ENCODE assay signal across 23 mouse cellular contexts in genomic region chr5:17247732-17248606, GRCm38 (mm10).
DNase-seq lines count a peak whose midpoint lies in the region; ATAC-seq and TF ChIP-seq lines count a peak whose summit lies in the region.
"Had no signal": no experiment of that assay in that cellular context is flagged by ENCODE, and none has a peak within 500 bp of the region (broad histone marks: within the 10 kb centered on the region; RNA-seq: fewer than 3 reads in every experiment).

No protein-coding gene starts in this region.

- TF ChIP-seq CTCF in forebrain, postnatal 0 days (IDR thresholded peaks at IDR 0.05; ENCODE audit: low read depth), result no peak

- no peak overlapping the region for H3K27ac ChIP-seq in forebrain, postnatal 0 days (ENCODE audit: low read depth, low read length)
- H3K27ac ChIP-seq: forebrain, embryonic 10.5 days; hindbrain, embryonic 13.5 days; neural tube, embryonic 12.5 days had no signal

- WGBS in forebrain, postnatal 0 days, result 91% methylated on average over 5 of the region's 5 CpGs

- H3K36me3 ChIP-seq in forebrain, postnatal 0 days (ENCODE audit: insufficient read depth), result no peaks in the 10 kb centered on the region
- H3K36me3 ChIP-seq: forebrain, embryonic 10.5 days; hindbrain, embryonic 13.5 days; neural tube, embryonic 12.5 days had no signal

- H3K9me3 ChIP-seq in forebrain, postnatal 0 days (ENCODE audit: low read length), result no peaks in the 10 kb centered on the region
- H3K9me3 ChIP-seq: forebrain, embryonic 10.5 days; hindbrain, embryonic 13.5 days; neural tube, embryonic 12.5 days had no signal

- DNase-seq in cerebellum, postnatal 14 days, result peak; percentile 14 to 23
- DNase-seq in cerebellum, adult 8-10 months, result no peak
- peak; percentile 9 for DNase-seq in lung, postnatal 10 days
- no peak for DNase-seq in lung, postnatal 4 days
- peak; percentile 21 to 49 for DNase-seq in gastrocnemius, postnatal 36 days
- DNase-seq in skeletal muscle tissue, adult 2 months (ENCODE audit: low read depth, low spot score), result peak; percentile 81
- DNase-seq in left cerebral cortex, postnatal 36 days (ENCODE audit: low spot score in 2 of 2), result no peak
- DNase-seq in forebrain, postnatal 0 days, result no peak
- DNase-seq: adrenal gland, postnatal 10 days; cerebellum, adult 11 months; cerebellum, postnatal 36 days; heart, postnatal 10 days; liver; right cerebral cortex, postnatal 14 days; thymus, postnatal 36 days had no signal

- ATAC-seq in forebrain, postnatal 0 days, result no peak
- ATAC-seq: CD4-positive, CD25-positive, alpha-beta regulatory T cell, adult 4 months; inflammation-experienced regulatory T-cells, adult 6 months; lung, postnatal 0 days; Patski had no signal

- no peak overlapping the region for H3K9ac ChIP-seq in forebrain, postnatal 0 days
- H3K9ac ChIP-seq: hindbrain, embryonic 13.5 days; neural tube, embryonic 12.5 days had no signal

- no peaks in the 10 kb centered on the region for H3K27me3 ChIP-seq in forebrain, postnatal 0 days (ENCODE audit: insufficient read depth, low read length)
- H3K27me3 ChIP-seq: hindbrain, embryonic 13.5 days; neural tube, embryonic 12.5 days; Patski had no signal

- intact Hi-C loops in gastrocnemius, postnatal 36 days (cut with DNase I), result no loop called here
- intact Hi-C loops in left cerebral cortex, postnatal 36 days (cut with DNase I), result no loop called here

- no peak overlapping the region for H3K4me2 ChIP-seq in forebrain, postnatal 0 days (ENCODE audit: low read depth)
- H3K4me2 ChIP-seq: heart, embryonic 11.5 days; hindbrain, embryonic 13.5 days; neural tube, embryonic 12.5 days had no signal

- H3K4me3 ChIP-seq in forebrain, postnatal 0 days (ENCODE audit: low read depth, low read length), result no peak overlapping the region
- H3K4me3 ChIP-seq: forebrain, embryonic 10.5 days; hindbrain, embryonic 13.5 days; neural tube, embryonic 12.5 days had no signal

- H3K4me1 ChIP-seq in forebrain, postnatal 0 days (ENCODE audit: insufficient read depth), result no peaks in the 10 kb centered on the region
- H3K4me1 ChIP-seq: forebrain, embryonic 10.5 days; hindbrain, embryonic 13.5 days; neural tube, embryonic 12.5 days had no signal

Comparison
In these comparisons a context has a peak if more than half of its experiments do, and no peak if none do; other contexts are left out.
1. DNase-seq: peak in cerebellum, postnatal 14 days (2 of 2), lung, postnatal 10 days (single experiment), gastrocnemius, postnatal 36 days (2 of 2) and skeletal muscle tissue, adult 2 months (single experiment); none in cerebellum, adult 8-10 months (single experiment), lung, postnatal 4 days (0 of 2), left cerebral cortex, postnatal 36 days (0 of 2) and forebrain, postnatal 0 days (single experiment).